Mouse (Mus musculus) natural killer cell, adult 2 months (primary cell): ENCODE data around the gene Atrip.
A peak's percentile ranks its signal among the peaks of the same experiment; 100 is the strongest.

Experiments
- DNase-seq, 2 experiments: peaks; one replicate each; pipeline ENCODE4 v3.0.0; 2022; ENCODE audit warnings: low spot score in 2 of 2

The Atrip gene

GRCm38 (mm10) chr9:109058006-109058765 lies 15.7 kb downstream of the Atrip start:
- DNase-seq, result peak in 1 of 2 experiments; percentile 28

- peak in 1 of 2 experiments; percentile 31 for DNase-seq
These were observed 16.4 kb downstream of the Atrip start for GRCm38 (mm10) chr9:109057543-109057942.

- no peak for DNase-seq
These were observed 17.0 kb downstream of the Atrip start for GRCm38 (mm10) chr9:109056916-109057315.

GRCm38 (mm10) chr9:109056081-109056690 lies 17.7 kb downstream of the Atrip start:
- DNase-seq, result no peak

GRCm38 (mm10) chr9:109055271-109056030 lies 18.5 kb downstream of the Atrip start:
- DNase-seq, result no peak

- peak; percentile 66 to 72 for DNase-seq
These were observed 19.2 kb downstream of the Atrip start for GRCm38 (mm10) chr9:109054712-109055111.

GRCm38 (mm10) chr9:109053851-109054250 lies 20.1 kb downstream of the Atrip start:
- peak; percentile 20 to 43 for DNase-seq

GRCm38 (mm10) chr9:109053366-109053765 lies 20.6 kb downstream of the Atrip start:
- no peak for DNase-seq

- DNase-seq, result peak; percentile 75 to 86
These were observed 21.2 kb downstream of the Atrip start for GRCm38 (mm10) chr9:109052490-109053260.

GRCm38 (mm10) chr9:109051651-109052489 lies 22.1 kb downstream of the Atrip start:
- peak; percentile 93 to 96 for DNase-seq

- DNase-seq, result peak; percentile 85 to 86
These were observed 22.9 kb downstream of the Atrip start for GRCm38 (mm10) chr9:109051011-109051501.

- no peak for DNase-seq
These were observed 23.3 kb downstream of the Atrip start for GRCm38 (mm10) chr9:109050674-109050997.

GRCm38 (mm10) chr9:109049996-109050673 lies 23.8 kb downstream of the Atrip start:
- peak; percentile 33 to 37 for DNase-seq

GRCm38 (mm10) chr9:109049316-109049715 lies 24.6 kb downstream of the Atrip start:
- DNase-seq, result no peak

GRCm38 (mm10) chr9:109046306-109046705 lies 27.6 kb downstream of the Atrip start:
- peak; percentile 79 to 86 for DNase-seq

GRCm38 (mm10) chr9:109041351-109041750 lies 32.6 kb downstream of the Atrip start:
- DNase-seq, result no peak

GRCm38 (mm10) chr9:109040906-109041305 lies 33.0 kb downstream of the Atrip start:
- no peak for DNase-seq

- DNase-seq, result no peak
These were observed 33.7 kb downstream of the Atrip start for GRCm38 (mm10) chr9:109040216-109040615.

GRCm38 (mm10) chr9:109039681-109040080 lies 34.2 kb downstream of the Atrip start:
- no peak for DNase-seq

- no peak for DNase-seq
These were observed 35.0 kb downstream of the Atrip start for GRCm38 (mm10) chr9:109038901-109039364.
